Mouse (Mus musculus): Measurements from ENCODE around the gene Ccdc71. TPM values are rescaled to one million over a fixed set of nuclear protein-coding genes. Genes with fewer than 3 reads are reported as not detected.
A peak's percentile ranks its signal among the peaks of the same experiment; 100 is the strongest.

Gene Ccdc71
- 43.9 and 49.7 TPM in 2 replicates for polyA plus RNA-seq (2014; fragmentation: Nextera tagmentation; extraction: Ambion mirVana)

- no peaks in the 10 kb centered on the region for H3K27me3 ChIP-seq (replicated peaks; ENCODE audit: control insufficient read depth, insufficient read depth, low read length)
- under 1% methylated on average over 47 of the region's 52 CpGs for WGBS
- DNase-seq (ENCODE audit: low spot score): peak; percentile 95
- H3K4me3 ChIP-seq (ENCODE audit: low read depth, low read length): peak within 1 kb of the TSS; percentile 56
- H3K27ac ChIP-seq (ENCODE audit: low read depth): peak within 1 kb of the TSS; percentile 98
- peak within 1 kb of the TSS; percentile 91 for H3K9ac ChIP-seq (ENCODE audit: low read length)
- ATAC-seq (replicated peaks; ENCODE audit: low FRiP score, low TSS enrichment, low read depth): peak; percentile 83
- H3K9me3 ChIP-seq (ENCODE audit: control insufficient read depth, low read length): no peaks in the 10 kb centered on the region
- H3K4me2 ChIP-seq (ENCODE audit: low read length): peak within 1 kb of the TSS; percentile 91
- H3K36me3 ChIP-seq (ENCODE audit: control insufficient read depth, insufficient read depth, low read length): peaks cover 29% of the 10 kb centered on the region
- H3K4me1 ChIP-seq (replicated peaks; ENCODE audit: control insufficient read depth, insufficient read depth, low read length): peaks cover 19% of the 10 kb centered on the region
These were observed at the start of gene Ccdc71 for GRCm38 (mm10) chr9:108460319-108461178. TSS of gene Ccdc71 (plus strand) at chr9:108460527.

GRCm38 (mm10) chr9:108411381-108411942 lies 48.9 kb upstream of the Ccdc71 start:
- WGBS: 77% methylated on average over 9 of the region's 9 CpGs
- no peaks in the 10 kb centered on the region for H3K9me3 ChIP-seq (ENCODE audit: control insufficient read depth, low read length)
- no peaks in the 10 kb centered on the region for H3K27me3 ChIP-seq (replicated peaks; ENCODE audit: control insufficient read depth, insufficient read depth, low read length)
- H3K4me1 ChIP-seq (replicated peaks; ENCODE audit: control insufficient read depth, insufficient read depth, low read length): no peaks in the 10 kb centered on the region
- DNase-seq (ENCODE audit: low spot score): no peak
- H3K4me2 ChIP-seq (ENCODE audit: low read length): no peak overlapping the region
- H3K27ac ChIP-seq (ENCODE audit: low read depth): no peak overlapping the region
- ATAC-seq (replicated peaks; ENCODE audit: low FRiP score, low TSS enrichment, low read depth): no peak
- H3K9ac ChIP-seq (ENCODE audit: low read length): no peak overlapping the region
- H3K4me3 ChIP-seq (ENCODE audit: low read depth, low read length): no peak overlapping the region
- H3K36me3 ChIP-seq (ENCODE audit: control insufficient read depth, insufficient read depth, low read length): no peaks in the 10 kb centered on the region

- no peak for DNase-seq (ENCODE audit: low spot score)
These were observed 48.1 kb upstream of the Ccdc71 start for GRCm38 (mm10) chr9:108412221-108412620.

GRCm38 (mm10) chr9:108428384-108428783 lies 31.9 kb upstream of the Ccdc71 start, which contains the start of gene Ccdc36:
TSS of gene Ccdc36 (minus strand) at chr9:108428484.
- Histone ChIP-seq H3K9ac (ENCODE audit: low read length) (no peak within 1 kb of the TSS), H3K27me3 (replicated peaks; ENCODE audit: control insufficient read depth, insufficient read depth, low read length) (no peaks in the 10 kb centered on the region), H3K4me3 (ENCODE audit: low read depth, low read length) (no peak within 1 kb of the TSS), H3K4me1 (replicated peaks; ENCODE audit: control insufficient read depth, insufficient read depth, low read length) (no peaks in the 10 kb centered on the region), H3K36me3 (ENCODE audit: control insufficient read depth, insufficient read depth, low read length) (no peaks in the 10 kb centered on the region), H3K27ac (ENCODE audit: low read depth) (no peak within 1 kb of the TSS), H3K4me2 (ENCODE audit: low read length) (no peak within 1 kb of the TSS), H3K9me3 (ENCODE audit: control insufficient read depth, low read length) (no peaks in the 10 kb centered on the region)
- no peak for DNase-seq (ENCODE audit: low spot score)
- ATAC-seq (replicated peaks; ENCODE audit: low FRiP score, low TSS enrichment, low read depth): no peak

More at GRCm38 (mm10) chr9:108412221-108412620, 48.1 kb upstream of the Ccdc71 start:
- 71% methylated on average over 1 of the region's 1 CpGs for WGBS
- no peak for ATAC-seq (replicated peaks; ENCODE audit: low FRiP score, low TSS enrichment, low read depth)
- Histone ChIP-seq H3K9me3 (ENCODE audit: control insufficient read depth, low read length) (no peaks in the 10 kb centered on the region), H3K27me3 (replicated peaks; ENCODE audit: control insufficient read depth, insufficient read depth, low read length) (no peaks in the 10 kb centered on the region), H3K9ac (ENCODE audit: low read length) (no peak overlapping the region), H3K4me2 (ENCODE audit: low read length) (no peak overlapping the region), H3K36me3 (ENCODE audit: control insufficient read depth, insufficient read depth, low read length) (no peaks in the 10 kb centered on the region), H3K4me3 (ENCODE audit: low read depth, low read length) (no peak overlapping the region), H3K4me1 (replicated peaks; ENCODE audit: control insufficient read depth, insufficient read depth, low read length) (no peaks in the 10 kb centered on the region), H3K27ac (ENCODE audit: low read depth) (no peak overlapping the region)

GRCm38 (mm10) chr9:108431431-108432067 lies 28.8 kb upstream of the Ccdc71 start:
- Histone ChIP-seq H3K27ac (ENCODE audit: low read depth) (no peak overlapping the region), H3K9ac (ENCODE audit: low read length) (0 out of 2 replicates have a peak overlapping the region, but pooled peaks have one; percentile 8), H3K9me3 (ENCODE audit: control insufficient read depth, low read length) (no peaks in the 10 kb centered on the region), H3K27me3 (replicated peaks; ENCODE audit: control insufficient read depth, insufficient read depth, low read length) (no peaks in the 10 kb centered on the region), H3K36me3 (ENCODE audit: control insufficient read depth, insufficient read depth, low read length) (no peaks in the 10 kb centered on the region), H3K4me3 (ENCODE audit: low read depth, low read length) (no peak overlapping the region), H3K4me1 (replicated peaks; ENCODE audit: control insufficient read depth, insufficient read depth, low read length) (no peaks in the 10 kb centered on the region), H3K4me2 (ENCODE audit: low read length) (peak overlapping the region; percentile 45)
- DNase-seq (ENCODE audit: low spot score): peak; percentile 62
- 57% methylated on average over 32 of the region's 32 CpGs for WGBS
- ATAC-seq (replicated peaks; ENCODE audit: low FRiP score, low TSS enrichment, low read depth): peak; percentile 55

GRCm38 (mm10) chr9:108436182-108436581 lies 24.1 kb upstream of the Ccdc71 start, which contains the start of gene BC048562:
TSS of gene BC048562 (plus strand) at chr9:108436482.
- H3K27me3 ChIP-seq (replicated peaks; ENCODE audit: control insufficient read depth, insufficient read depth, low read length): no peaks in the 10 kb centered on the region
- DNase-seq (ENCODE audit: low spot score) (no peak), ATAC-seq (replicated peaks; ENCODE audit: low FRiP score, low TSS enrichment, low read depth) (no peak)
- H3K4me2 ChIP-seq (ENCODE audit: low read length): no peak within 1 kb of the TSS
- H3K4me1 ChIP-seq (replicated peaks; ENCODE audit: control insufficient read depth, insufficient read depth, low read length): no peaks in the 10 kb centered on the region
- H3K9me3 ChIP-seq (ENCODE audit: control insufficient read depth, low read length): no peaks in the 10 kb centered on the region
- no peak within 1 kb of the TSS for H3K27ac ChIP-seq (ENCODE audit: low read depth)
- H3K9ac ChIP-seq (ENCODE audit: low read length): no peak within 1 kb of the TSS
- no peaks in the 10 kb centered on the region for H3K36me3 ChIP-seq (ENCODE audit: control insufficient read depth, insufficient read depth, low read length)
- no peak within 1 kb of the TSS for H3K4me3 ChIP-seq (ENCODE audit: low read depth, low read length)
- 82% methylated on average over 3 of the region's 3 CpGs for WGBS

GRCm38 (mm10) chr9:108439176-108439575 lies 21.2 kb upstream of the Ccdc71 start:
- ATAC-seq (replicated peaks; ENCODE audit: low FRiP score, low TSS enrichment, low read depth) (no peak), DNase-seq (ENCODE audit: low spot score) (no peak)
- Histone ChIP-seq H3K27me3 (replicated peaks; ENCODE audit: control insufficient read depth, insufficient read depth, low read length) (no peaks in the 10 kb centered on the region), H3K9ac (ENCODE audit: low read length) (no peak overlapping the region), H3K36me3 (ENCODE audit: control insufficient read depth, insufficient read depth, low read length) (no peaks in the 10 kb centered on the region), H3K27ac (ENCODE audit: low read depth) (no peak overlapping the region), H3K4me1 (replicated peaks; ENCODE audit: control insufficient read depth, insufficient read depth, low read length) (no peaks in the 10 kb centered on the region), H3K9me3 (ENCODE audit: control insufficient read depth, low read length) (no peaks in the 10 kb centered on the region), H3K4me2 (ENCODE audit: low read length) (no peak overlapping the region), H3K4me3 (ENCODE audit: low read depth, low read length) (no peak overlapping the region)
- 66% methylated on average over 6 of the region's 6 CpGs for WGBS

- Histone ChIP-seq H3K9ac (ENCODE audit: low read length) (no peak overlapping the region), H3K36me3 (ENCODE audit: control insufficient read depth, insufficient read depth, low read length) (no peaks in the 10 kb centered on the region), H3K27ac (ENCODE audit: low read depth) (no peak overlapping the region), H3K9me3 (ENCODE audit: control insufficient read depth, low read length) (no peaks in the 10 kb centered on the region), H3K4me3 (ENCODE audit: low read depth, low read length) (no peak overlapping the region), H3K4me2 (ENCODE audit: low read length) (no peak overlapping the region), H3K27me3 (replicated peaks; ENCODE audit: control insufficient read depth, insufficient read depth, low read length) (no peaks in the 10 kb centered on the region), H3K4me1 (replicated peaks; ENCODE audit: control insufficient read depth, insufficient read depth, low read length) (no peaks in the 10 kb centered on the region)
- 65% methylated on average over 5 of the region's 5 CpGs for WGBS
- DNase-seq (ENCODE audit: low spot score) (no peak), ATAC-seq (replicated peaks; ENCODE audit: low FRiP score, low TSS enrichment, low read depth) (no peak)
These were observed 19.8 kb upstream of the Ccdc71 start for GRCm38 (mm10) chr9:108440485-108440884.

All from intestine, embryonic 14.5 days (tissue).